Comparison of ENCODE assay signal across 8 mouse cellular contexts in genomic region chr7:144582284-144582980, GRCm38 (mm10). TPM values are rescaled to one million over a fixed set of nuclear protein-coding genes. Genes with fewer than 3 reads are reported as not detected.
DNase-seq lines count a peak whose midpoint lies in the region; ATAC-seq and TF ChIP-seq lines count a peak whose summit lies in the region.

Gene Fadd, minus strand, starts transcription at chr7:144582463.

- intact Hi-C loops in heart, postnatal 25 days (cut with DNase I): loop anchor here (5.0 kb wide), 2 partner anchors 75 to 95 kb away; no protein-coding TSS in a partner anchor

- peak; percentile 92 for DNase-seq in ES-CJ7 (ENCODE audit: low read depth, low spot score)
- peak; percentile 90 for DNase-seq in cerebellum, adult 11 months
- DNase-seq in heart, postnatal 25 days (ENCODE audit: low spot score): peak; percentile 90
- DNase-seq in layer of hippocampus, adult 18-20 months (ENCODE audit: low spot score in 2 of 2): peak; percentile 87 to 95
- DNase-seq in lung, adult 2 months: peak; percentile 96
- peak; percentile 90 to 93 for DNase-seq in thymus, adult 18-20 months

- no peaks in the 10 kb centered on the region for H3K27me3 ChIP-seq in forebrain, embryonic 15.5 days

- H3K4me1 ChIP-seq in forebrain, embryonic 15.5 days: peaks cover 22% of the 10 kb centered on the region
- H3K4me1 ChIP-seq in lung, adult 2 months (ENCODE audit: control insufficient read depth, insufficient read depth, low read length): peaks cover 2% of the 10 kb centered on the region; the same call in 1 of the 2 replicates

- H3K4me2 ChIP-seq in forebrain, embryonic 15.5 days (replicated peaks): peak within 1 kb of the TSS; percentile 77

- peak; percentile 80; the same call in 1 of the 2 replicates for TF ChIP-seq POLR2A in lung, adult 2 months (IDR thresholded peaks at IDR 0.05; ENCODE audit: borderline replicate concordance, extremely low read depth, low read depth, low read length)

- WGBS in forebrain, embryonic 15.5 days: 3% methylated on average over 34 of the region's 34 CpGs
- WGBS in lung, adult 2 months: under 1% methylated on average over 34 of the region's 34 CpGs

- H3K27ac ChIP-seq in forebrain, embryonic 15.5 days (replicated peaks): peak within 1 kb of the TSS; percentile 82

- H3K36me3 ChIP-seq in forebrain, embryonic 15.5 days: peaks cover 14% of the 10 kb centered on the region

- ATAC-seq in forebrain, embryonic 15.5 days (replicated peaks): peak; percentile 91
- ATAC-seq in neutrophil, adult 5-6 weeks (ENCODE audit: extremely low read depth, insufficient number of reproducible peaks, low FRiP score, poor library complexity, severe bottlenecking): peak; percentile 70

- H3K9me3 ChIP-seq in forebrain, embryonic 15.5 days: no peaks in the 10 kb centered on the region

- no peak for TF ChIP-seq CTCF in lung, adult 2 months (IDR thresholded peaks at IDR 0.05; ENCODE audit: insufficient read depth, low read length)

- peak within 1 kb of the TSS; percentile 60 for H3K4me3 ChIP-seq in forebrain, embryonic 15.5 days
- H3K4me3 ChIP-seq in lung, adult 2 months (replicated peaks; ENCODE audit: extremely low read depth, low read depth, low read length): peak within 1 kb of the TSS; percentile 98

- H3K9ac ChIP-seq in forebrain, embryonic 15.5 days (replicated peaks): peak within 1 kb of the TSS; percentile 71

RNA-seq across cellular contexts. Expression of gene Fadd, which starts in this region (rescaled TPM):
- 5.4 and 5.7 TPM in 2 replicates for polyA plus RNA-seq in forebrain, embryonic 15.5 days (2015; fragmentation: Nextera tagmentation; extraction: Ambion mirVana)
- total RNA-seq in heart, postnatal 25 days (2021): 1 to 10 TPM; 8.2 to 8.6 TPM
- total RNA-seq in layer of hippocampus, adult 18-20 months (2021): 1 to 10 TPM; 2.0 TPM
- polyA plus RNA-seq in lung, adult 2 months (2012; rRNA removed): 9.2 and 11.6 TPM in 2 replicates
- total RNA-seq in neutrophil, adult 5-6 weeks (2017): 2.9 and 3.8 TPM in 2 replicates

Comparison
In these comparisons a context has a peak if more than half of its experiments do, and no peak if none do; other contexts are left out.
1. Peak in every context shown above with its lines: DNase-seq, ATAC-seq, H3K4me3 ChIP-seq and H3K27ac ChIP-seq.